Mouse (Mus musculus) left cerebral cortex, adult 11 months (tissue): ENCODE results near the gene Ivd.
A peak's percentile ranks its signal among the peaks of the same experiment; 100 is the strongest.

ENCODE experiments used
- DNase-seq: peaks from one replicate; pipeline ENCODE4 v3.0.0; 2022; ENCODE audit warnings: low spot score

Gene Ivd

GRCm38 (mm10) chr2:118882840-118883679 lies 21.3 kb downstream of the Ivd start:
- DNase-seq = peak; percentile 69

GRCm38 (mm10) chr2:118887440-118887839 lies 25.7 kb downstream of the Ivd start:
- no peak for DNase-seq

DNA sequence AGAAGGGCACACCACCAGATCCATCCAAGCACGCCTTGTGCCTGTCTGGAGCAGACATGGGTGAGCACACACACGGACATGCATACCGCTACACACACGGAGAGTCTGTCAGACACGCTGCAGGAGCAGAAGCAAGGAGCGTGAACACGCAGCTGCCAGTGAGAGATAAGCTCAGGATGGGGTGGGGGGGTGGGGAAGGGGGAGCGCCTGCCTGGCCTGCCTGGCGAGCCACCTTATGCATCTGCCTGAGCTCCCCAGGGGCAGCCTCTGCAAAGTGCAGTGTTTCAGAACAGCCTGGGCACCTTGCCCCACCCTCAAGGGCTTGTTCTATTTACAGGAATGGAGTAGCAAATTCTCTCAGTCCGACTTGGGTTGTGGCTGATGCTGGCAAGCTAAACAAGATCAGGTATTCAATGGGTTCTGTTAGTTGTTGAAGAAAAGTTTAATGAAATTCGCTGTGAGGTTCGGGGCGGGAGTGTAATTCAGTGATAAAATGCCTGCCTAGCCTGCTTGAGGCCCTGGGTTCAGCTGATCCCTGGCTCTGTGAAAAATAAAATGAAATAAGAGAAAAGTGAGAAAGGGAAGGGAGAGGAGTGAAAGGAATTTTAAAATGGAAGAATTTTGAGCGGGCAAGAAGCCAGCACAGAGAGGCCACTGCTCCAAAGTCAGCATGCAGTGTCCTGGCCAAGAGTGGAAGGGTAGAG lies 26.2 kb downstream of the Ivd start:
- no peak for DNase-seq

DNA sequence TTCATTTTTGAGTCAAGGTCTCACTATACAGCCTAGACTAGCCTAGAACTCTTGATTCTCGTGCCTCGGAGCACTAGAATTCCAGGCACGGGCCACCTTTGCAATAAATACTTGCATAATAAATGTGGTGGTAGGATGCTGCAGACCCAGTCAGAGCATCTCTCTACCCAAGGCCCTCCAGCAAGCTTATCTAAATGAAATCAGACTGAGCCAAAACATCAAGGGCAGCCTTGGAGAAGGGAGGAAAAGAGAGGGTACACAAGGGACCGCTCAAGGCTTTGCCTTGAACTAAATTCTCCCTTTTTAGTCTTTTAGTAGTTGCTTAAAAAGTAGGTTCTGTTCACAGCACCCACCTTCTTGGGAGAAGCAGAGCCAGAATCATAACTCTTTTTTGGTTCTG lies 29.4 kb downstream of the Ivd start:
- DNase-seq = no peak

DNA sequence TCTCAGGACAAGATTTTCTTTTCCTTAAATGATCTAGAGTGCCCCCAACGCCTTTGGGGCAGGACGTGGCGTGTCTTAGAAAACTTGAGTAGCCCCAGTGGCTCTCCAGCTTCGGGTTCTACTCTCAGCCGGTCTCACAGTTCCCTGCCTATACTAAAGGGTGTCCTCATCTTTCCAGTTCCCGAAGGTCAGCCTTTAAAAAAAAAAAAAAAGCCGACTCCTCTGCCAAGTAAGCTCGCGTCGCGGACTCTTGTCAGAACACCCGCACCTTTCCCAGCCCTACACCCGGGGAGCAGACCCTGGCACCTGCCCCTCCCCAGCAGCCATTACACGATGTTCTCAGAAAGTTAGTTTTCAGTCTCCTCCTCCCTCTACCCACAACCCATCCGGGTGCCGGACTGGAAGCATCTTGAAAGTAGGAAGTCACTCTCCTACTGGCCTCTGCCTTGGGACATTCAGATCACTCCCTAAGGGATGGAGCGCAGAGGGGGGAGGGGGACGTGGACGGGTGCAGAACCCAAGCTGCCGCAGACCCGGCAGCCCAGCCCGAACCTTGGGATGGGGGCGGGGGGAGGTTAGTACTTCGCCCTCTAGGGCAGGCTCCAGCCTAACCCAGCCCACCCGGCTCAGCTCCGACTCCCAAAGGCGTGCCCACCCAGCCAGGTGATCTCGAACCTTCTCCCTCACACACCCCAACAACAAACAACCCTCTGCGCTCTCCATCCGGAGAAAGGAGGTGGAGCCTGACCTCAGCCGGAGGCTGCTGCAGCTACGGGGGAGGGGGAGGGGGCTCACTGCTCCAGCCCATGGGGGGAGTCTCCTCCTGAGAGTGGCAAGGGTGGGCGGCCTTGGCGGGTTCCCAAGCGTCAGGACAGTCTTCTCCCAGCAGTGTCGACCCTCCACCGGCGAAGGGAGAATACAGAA lies 34.5 kb downstream of the Ivd start:
- DNase-seq = no peak

- no peak for DNase-seq
These were observed 35.1 kb downstream of the Ivd start for GRCm38 (mm10) chr2:118896914-118897291.

DNA sequence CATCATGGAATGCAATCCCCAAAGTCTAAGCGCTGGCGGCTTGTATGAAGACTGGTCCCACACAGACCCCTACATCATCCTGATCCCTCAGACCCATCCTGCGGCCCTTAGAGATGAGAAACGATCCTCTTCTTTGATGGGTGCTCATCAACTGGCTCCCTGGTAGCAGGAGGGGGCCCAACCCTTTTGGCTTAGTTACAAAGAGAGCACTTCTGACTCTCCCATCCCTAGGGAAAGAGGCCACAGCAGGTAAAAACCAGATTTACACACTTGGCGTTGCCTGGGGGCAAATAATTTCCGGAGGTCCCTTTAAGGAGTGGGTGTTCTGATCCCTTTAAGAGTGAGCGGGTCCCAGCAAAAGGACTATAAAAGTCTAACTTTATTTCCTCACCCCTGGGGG lies 35.6 kb downstream of the Ivd start:
- DNase-seq = no peak

GRCm38 (mm10) chr2:118897808-118898207 lies 36.1 kb downstream of the Ivd start:
- no peak for DNase-seq

GRCm38 (mm10) chr2:118898771-118899170 lies 37.0 kb downstream of the Ivd start:
- no peak for DNase-seq

DNA sequence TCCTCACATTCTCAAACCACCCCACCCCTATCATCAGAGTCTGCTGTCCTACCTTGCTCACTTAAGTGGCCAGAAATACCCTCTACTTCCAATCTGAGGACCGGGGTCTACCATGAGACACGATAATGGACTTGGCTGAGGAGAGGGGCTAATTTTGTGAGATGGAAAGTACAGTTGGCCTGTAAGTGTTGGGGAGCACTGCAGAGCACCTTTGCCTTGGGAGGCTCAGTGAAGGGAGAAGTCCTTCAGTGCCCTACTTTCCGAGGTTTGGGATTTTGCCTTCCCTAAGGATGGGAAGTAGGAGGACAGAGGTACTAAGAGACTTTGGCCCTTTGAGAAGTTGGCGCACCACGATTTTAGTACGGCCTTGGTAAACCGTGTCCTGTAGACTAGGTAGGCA lies 37.6 kb downstream of the Ivd start:
- DNase-seq = no peak

GRCm38 (mm10) chr2:118899981-118900825 lies 38.4 kb downstream of the Ivd start, which contains the start of gene Bahd1:
Gene Bahd1 (plus strand): TSS chr2:118900377.
- no peak for DNase-seq

DNA sequence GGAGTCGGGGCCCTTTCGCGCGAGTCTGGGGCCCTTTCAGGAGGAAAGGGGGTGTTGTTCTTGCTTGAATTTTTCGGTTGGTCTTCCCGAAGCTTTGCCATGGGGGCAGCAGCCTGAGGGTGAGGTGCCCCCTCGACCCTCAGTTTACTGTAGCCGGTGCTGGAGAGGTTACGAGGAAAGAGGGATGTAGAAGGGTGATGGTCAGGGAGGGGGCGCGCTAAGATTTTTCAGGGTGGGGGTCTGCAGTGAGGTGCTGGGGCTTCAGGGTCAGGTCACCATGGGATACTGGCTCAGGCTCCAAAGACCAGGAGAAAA lies 39.0 kb downstream of the Ivd start:
- DNase-seq = no peak

- DNase-seq = peak; percentile 95
These were observed 39.6 kb downstream of the Ivd start for GRCm38 (mm10) chr2:118901175-118902031.

- DNase-seq = no peak
These were observed 40.6 kb downstream of the Ivd start for GRCm38 (mm10) chr2:118902051-118903025.

DNA sequence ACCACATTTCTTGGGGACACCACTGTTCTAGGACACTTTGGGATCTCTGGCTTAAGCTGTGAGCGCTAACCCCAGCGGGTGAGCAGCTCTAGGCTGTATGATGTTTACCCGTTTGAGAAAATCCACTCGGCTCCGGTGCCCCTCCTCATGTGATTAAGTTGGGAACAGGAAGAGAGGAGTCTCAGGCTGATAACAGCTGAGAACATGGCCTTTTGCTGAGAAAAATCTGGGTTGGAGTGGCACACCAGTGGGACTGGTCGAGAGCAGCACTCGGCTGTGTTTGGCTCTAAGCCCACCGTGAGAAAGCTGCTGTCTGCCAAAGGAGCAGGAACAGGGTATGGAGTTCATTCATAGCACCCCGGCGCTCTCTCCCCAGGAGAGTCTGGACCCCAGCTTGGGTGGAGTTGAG lies 41.6 kb downstream of the Ivd start:
- DNase-seq = no peak

GRCm38 (mm10) chr2:118905433-118906117 lies 43.8 kb downstream of the Ivd start:
- no peak for DNase-seq

GRCm38 (mm10) chr2:118906118-118906492 lies 44.4 kb downstream of the Ivd start:
- no peak for DNase-seq

- DNase-seq = no peak
These were observed 46.0 kb downstream of the Ivd start for GRCm38 (mm10) chr2:118907781-118908180.

- no peak for DNase-seq
These were observed 47.4 kb downstream of the Ivd start for GRCm38 (mm10) chr2:118909151-118909550.
